Mouse (Mus musculus) kidney, embryonic 16.5 days (tissue): ENCODE measurements around the gene Mlec. TPM values are rescaled to one million over a fixed set of nuclear protein-coding genes. Genes with fewer than 3 reads are reported as not detected.
"Not testable (repeated sequence)": the region's sequence is repeated elsewhere in the genome, so short reads cannot be mapped to it uniquely, and the experiment has no call there.

ENCODE experiments used
- ATAC-seq: fragments of 200-750 bp; cut with Nextera tagmentation; 2 replicates; pipeline ENCODE4 v1.8.0; 2017; ENCODE audit warnings: moderate TSS enrichment; ENCODE audit not compliant: low FRiP score, low TSS enrichment
- H3K27ac ChIP-seq: fragments of 300-500 bp; sonication (generic); 2 replicates; pipeline ENCODE4 v1.5.1; 2014; ENCODE audit warnings: low read length
- H3K27me3 ChIP-seq: fragments of 300-500 bp; sonication (generic); 2 replicates; pipeline ENCODE4 v1.6.1; 2014; ENCODE audit warnings: low read length, control low read depth, mixed read lengths; ENCODE audit not compliant: insufficient read depth
- H3K36me3 ChIP-seq: fragments of 300-500 bp; sonication (generic); 2 replicates; pipeline ENCODE4 v1.6.1; 2014; ENCODE audit warnings: low read length, control low read depth, mixed read lengths; ENCODE audit not compliant: insufficient read depth
- H3K4me1 ChIP-seq: fragments of 300-500 bp; sonication (generic); 2 replicates; pipeline ENCODE4 v1.6.1; 2014; ENCODE audit warnings: low read length, control low read depth, mixed read lengths; ENCODE audit not compliant: insufficient read depth
- H3K4me2 ChIP-seq: fragments of 300-500 bp; sonication (generic); replicated peaks from 2 replicates; pipeline ENCODE4 v1.6.1; 2014; ENCODE audit warnings: low read depth, low read length
- H3K4me3 ChIP-seq: fragments of 300-500 bp; sonication (generic); 2 replicates; pipeline ENCODE4 v1.5.1; 2014; ENCODE audit warnings: mild to moderate bottlenecking, low read length
- H3K9ac ChIP-seq: fragments of 300-500 bp; sonication (generic); replicated peaks from 2 replicates; pipeline ENCODE4 v1.6.1; 2014; ENCODE audit warnings: low read length
- H3K9me3 ChIP-seq: fragments of 300-500 bp; sonication (generic); 2 replicates; pipeline ENCODE4 v1.6.1; 2016; ENCODE audit warnings: low read length, control low read depth
- WGBS: fragments of 180-500 bp; shearing (Covaris S2); extraction: QIAGEN DNeasy Blood & Tissue Kit; methylation state at CpG from one replicate; pipeline ENCODE4 v1.1.7; 2014; 5-methylcytosine and 5-hydroxymethylcytosine counted together
- polyA plus RNA-seq: library from polyadenylated mRNA; unstranded; fragments of >200 nt; fragmentation: Nextera tagmentation; extraction: Ambion mirVana; gene quantifications from 2 replicates; pipeline ENCODE4 v1.2.1, GENCODE M21; 2015

The Mlec gene
- polyA plus RNA-seq, 1 experiment from 2014 or later = 85.0 TPM

GRCm38 (mm10) chr5:115165351-115165750, 7.4 kb upstream of the Mlec start:
- ATAC-seq = no peak

GRCm38 (mm10) chr5:115164446-115164845, 6.5 kb upstream of the Mlec start:
- H3K4me3 ChIP-seq, H3K9ac ChIP-seq, H3K4me2 ChIP-seq, H3K9me3 ChIP-seq, H3K27ac ChIP-seq, ATAC-seq, H3K27me3 ChIP-seq, H3K36me3 ChIP-seq: not testable (repeated sequence)
- 63% methylated on average over 4 of the region's 4 CpGs for WGBS
- H3K4me1 ChIP-seq = peaks cover 47% of the 10 kb centered on the region

More at GRCm38 (mm10) chr5:115165351-115165750, 7.4 kb upstream of the Mlec start:
- H3K36me3 ChIP-seq = no peaks in the 10 kb centered on the region
- H3K27ac ChIP-seq = no peak overlapping the region
- H3K27me3 ChIP-seq = no peaks in the 10 kb centered on the region
- peaks cover 43% of the 10 kb centered on the region for H3K4me1 ChIP-seq
- H3K4me3 ChIP-seq = no peak overlapping the region
- H3K9ac ChIP-seq = no peak overlapping the region
- H3K4me2 ChIP-seq = no peak overlapping the region
- 66% methylated on average over 9 of the region's 9 CpGs for WGBS
- no peaks in the 10 kb centered on the region for H3K9me3 ChIP-seq

DNA sequence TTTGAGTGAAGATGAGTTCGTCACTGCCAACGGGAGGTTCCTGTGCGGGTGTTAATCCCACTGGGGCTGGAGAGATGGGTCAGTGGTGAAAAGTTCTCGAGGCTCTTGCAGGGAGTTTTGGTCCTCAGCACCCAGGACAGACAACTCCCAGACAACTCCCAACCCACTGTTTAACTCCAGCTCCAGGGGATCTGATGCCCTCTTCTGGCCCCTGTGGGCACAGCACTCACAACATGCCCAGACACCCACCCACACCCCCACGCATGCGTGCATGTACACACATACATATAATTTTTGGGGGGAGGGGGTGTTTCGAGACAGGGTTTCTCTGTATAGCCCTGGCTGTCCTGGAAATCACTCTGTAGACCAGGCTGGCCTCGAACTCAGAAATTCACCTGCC, 5.6 kb upstream of the Mlec start:
- no peak for ATAC-seq
- no peak overlapping the region for H3K4me3 ChIP-seq

DNA sequence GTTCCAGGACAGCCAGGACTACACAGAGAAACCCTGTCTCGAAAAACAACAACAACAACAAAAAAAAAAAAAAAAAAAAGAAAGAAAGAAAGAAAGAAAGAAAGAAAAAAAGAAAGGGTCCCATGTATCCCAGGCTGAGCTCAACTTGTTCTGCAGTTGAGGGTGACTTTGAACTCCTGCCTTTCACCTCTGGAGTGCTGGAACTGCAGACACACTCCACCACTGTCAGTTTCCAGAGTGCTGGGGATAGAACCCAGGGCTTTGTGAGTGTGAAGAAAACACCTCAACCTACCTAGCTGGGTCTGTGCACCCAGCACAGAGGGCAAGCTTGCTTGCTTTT, 3.9 kb upstream of the Mlec start:
- H3K4me1 ChIP-seq = peaks cover 30% of the 10 kb centered on the region
- WGBS = no CpG with 5 or more reads among the region's 1 CpGs
- H3K4me2 ChIP-seq, H3K36me3 ChIP-seq, H3K9ac ChIP-seq, ATAC-seq, H3K27ac ChIP-seq, H3K27me3 ChIP-seq, H3K4me3 ChIP-seq, H3K9me3 ChIP-seq: not testable (repeated sequence)

More for the DNA sequence above, 5.6 kb upstream of the Mlec start:
- no peak overlapping the region for H3K9ac ChIP-seq
- H3K9me3 ChIP-seq = no peaks in the 10 kb centered on the region
- peak overlapping the region; percentile 36 for H3K4me2 ChIP-seq
- WGBS = 45% methylated on average over 8 of the region's 8 CpGs
- H3K27me3 ChIP-seq = no peaks in the 10 kb centered on the region
- H3K27ac ChIP-seq = no peak overlapping the region
- H3K4me1 ChIP-seq = peaks cover 46% of the 10 kb centered on the region
- no peaks in the 10 kb centered on the region for H3K36me3 ChIP-seq

GRCm38 (mm10) chr5:115161064-115161939, 3.3 kb upstream of the Mlec start:
- Histone ChIP-seq H3K27me3 (no peaks in the 10 kb centered on the region), H3K4me2 (0 out of 2 replicates have a peak overlapping the region, but pooled peaks have one; percentile 1), H3K4me1 (peaks cover 29% of the 10 kb centered on the region), H3K9ac (peak overlapping the region; percentile 22), H3K36me3 (no peaks in the 10 kb centered on the region), H3K27ac (peak overlapping the region; percentile 79), H3K9me3 (no peaks in the 10 kb centered on the region), H3K4me3 (no peak overlapping the region)
- 35% methylated on average over 13 of the region's 13 CpGs for WGBS
- ATAC-seq = no peak

DNA sequence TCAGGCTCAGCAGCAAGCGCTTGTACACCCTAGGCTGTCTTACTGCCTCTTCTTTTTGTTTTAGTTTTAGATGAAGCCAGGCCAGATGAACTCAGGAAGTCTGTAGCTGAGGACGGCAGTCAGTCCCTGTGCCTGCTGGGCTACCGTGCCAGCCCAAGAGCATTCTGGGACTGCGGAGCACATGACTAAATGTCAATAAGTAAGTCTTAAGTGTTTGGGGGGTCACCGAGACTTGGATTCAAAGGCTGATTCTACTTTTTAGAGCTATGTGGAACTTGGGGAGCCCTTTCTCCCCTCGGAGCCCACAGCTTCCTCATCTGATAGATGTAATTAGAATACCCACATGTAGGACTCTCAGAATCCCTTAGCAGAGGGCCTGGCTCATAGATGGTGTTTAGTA, 2.7 kb upstream of the Mlec start:
- H3K27me3 ChIP-seq = no peaks in the 10 kb centered on the region
- H3K4me1 ChIP-seq = peaks cover 34% of the 10 kb centered on the region
- no peaks in the 10 kb centered on the region for H3K36me3 ChIP-seq
- H3K9ac ChIP-seq = peak overlapping the region; percentile 22; the same call in 1 of the 2 replicates
- WGBS = 54% methylated on average over 6 of the region's 6 CpGs
- H3K27ac ChIP-seq = peak overlapping the region; percentile 23
- no peaks in the 10 kb centered on the region for H3K9me3 ChIP-seq
- no peak overlapping the region for H3K4me3 ChIP-seq
- H3K4me2 ChIP-seq = 0 out of 2 replicates have a peak overlapping the region, but pooled peaks have one; percentile 1
- ATAC-seq = no peak

- 36% methylated on average over 12 of the region's 12 CpGs for WGBS
- H3K4me3 ChIP-seq = peak overlapping the region; percentile 83
Observed at GRCm38 (mm10) chr5:115159165-115159564, 1.2 kb upstream of the Mlec start.

DNA sequence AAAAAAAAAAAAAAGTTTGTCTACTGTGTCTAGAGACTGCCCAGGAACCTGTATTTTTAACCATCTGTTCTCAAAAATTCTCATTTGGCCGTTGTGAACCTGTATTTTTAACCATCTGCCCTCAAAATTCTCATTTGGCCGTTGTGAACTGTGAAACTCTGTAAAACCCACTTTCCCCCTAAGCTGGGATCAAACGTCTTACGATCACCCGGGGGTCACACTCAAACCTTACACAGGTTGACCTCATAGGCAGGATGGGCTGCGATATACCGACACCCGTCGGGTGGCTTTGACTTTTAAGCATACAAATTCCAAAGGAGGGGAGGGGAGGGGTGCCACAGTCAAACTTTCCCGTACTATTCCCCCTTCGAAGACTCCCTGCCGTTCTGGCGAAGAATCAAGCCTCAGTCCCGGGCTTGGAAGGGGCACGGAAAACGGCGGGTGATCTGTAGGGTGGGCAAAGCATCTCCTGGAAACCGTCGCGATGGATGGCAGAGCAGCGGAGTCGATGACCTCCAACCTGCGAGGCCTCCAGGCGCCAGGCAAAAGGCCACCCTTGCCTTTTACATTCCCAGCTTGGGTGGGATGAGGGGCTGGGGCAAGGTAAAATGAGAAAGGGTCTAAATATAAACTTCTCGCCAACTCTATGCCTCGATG, 918 bp downstream of the Mlec start:
- Histone ChIP-seq H3K9ac (peak overlapping the region; percentile 96), H3K27me3 (no peaks in the 10 kb centered on the region), H3K4me1 (peaks cover 70% of the 10 kb centered on the region), H3K4me3 (peak overlapping the region; percentile 83), H3K4me2 (peak overlapping the region; percentile 91), H3K27ac (peak overlapping the region; percentile 94), H3K36me3 (no peaks in the 10 kb centered on the region), H3K9me3 (no peaks in the 10 kb centered on the region)
- no peak for ATAC-seq
- WGBS = under 1% methylated on average over 26 of the region's 26 CpGs

More at GRCm38 (mm10) chr5:115159165-115159564, 1.2 kb upstream of the Mlec start:
- Histone ChIP-seq H3K36me3 (no peaks in the 10 kb centered on the region), H3K27me3 (no peaks in the 10 kb centered on the region), H3K9ac (peak overlapping the region; percentile 92), H3K4me1 (peaks cover 49% of the 10 kb centered on the region), H3K27ac (peak overlapping the region; percentile 99), H3K9me3 (no peaks in the 10 kb centered on the region), H3K4me2 (peak overlapping the region; percentile 91)
- ATAC-seq = no peak

- ATAC-seq = no peak
- H3K4me3 ChIP-seq = peak overlapping the region; percentile 83
- WGBS = 50% methylated on average over 7 of the region's 7 CpGs
- H3K9ac ChIP-seq = peak overlapping the region; percentile 96
- no peaks in the 10 kb centered on the region for H3K27me3 ChIP-seq
- H3K27ac ChIP-seq = peak overlapping the region; percentile 51; the same call in 1 of the 2 replicates
- peaks cover 74% of the 10 kb centered on the region for H3K4me1 ChIP-seq
- H3K36me3 ChIP-seq = no peaks in the 10 kb centered on the region
- peak overlapping the region; percentile 91 for H3K4me2 ChIP-seq
- H3K9me3 ChIP-seq = no peaks in the 10 kb centered on the region
Observed at GRCm38 (mm10) chr5:115156401-115156800, 1.6 kb downstream of the Mlec start.

DNA sequence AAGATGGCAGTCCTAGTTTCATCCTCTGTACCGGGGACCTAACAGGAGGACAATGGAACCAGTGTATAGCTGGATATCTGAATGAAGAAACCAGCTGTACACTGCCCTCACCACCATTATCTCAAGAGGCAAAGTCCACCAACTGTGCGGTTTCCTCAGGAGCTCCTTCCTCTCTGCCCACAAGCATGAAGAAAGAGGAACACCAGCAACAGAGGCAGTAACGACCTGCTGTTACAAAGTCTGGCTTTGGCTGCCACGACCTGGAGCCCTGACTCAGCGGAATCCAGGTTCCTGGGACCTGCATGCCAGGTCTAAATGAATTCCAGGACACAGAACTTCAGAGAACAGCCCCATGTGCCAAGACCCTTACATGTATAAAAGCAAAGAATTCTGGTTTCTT, 2.1 kb downstream of the Mlec start:
- Histone ChIP-seq H3K27ac (peak overlapping the region; percentile 51), H3K9ac (peak overlapping the region; percentile 96), H3K4me1 (peaks cover 74% of the 10 kb centered on the region), H3K4me2 (peak overlapping the region; percentile 91), H3K4me3 (peak overlapping the region; percentile 83), H3K27me3 (no peaks in the 10 kb centered on the region), H3K9me3 (no peaks in the 10 kb centered on the region), H3K36me3 (peaks cover 2% of the 10 kb centered on the region)
- ATAC-seq = no peak
- WGBS = 36% methylated on average over 5 of the region's 5 CpGs
